Mouse (Mus musculus) adrenal gland, postnatal 36 days (tissue): Measurements from ENCODE around the gene Slc25a30. TPM values are rescaled to one million over a fixed set of nuclear protein-coding genes. Genes with fewer than 3 reads are reported as not detected.
"Not testable (repeated sequence)": the region's sequence is repeated elsewhere in the genome, so short reads cannot be mapped to it uniquely, and the experiment has no call there.

Experiments used
- DNase-seq, 2 experiments: peaks; one replicate each; pipeline ENCODE4 v3.0.0; 2021; ENCODE audit warnings: mixed read lengths in 1 of 2
- long read RNA-seq, 2 experiments: library from polyadenylated mRNA; stranded (forward); transcript quantifications; one replicate each; pipeline ENCODE4 v2.0.0; 2021; ENCODE audit warnings: borderline sequencing depth in 2 of 2
- total RNA-seq, 2 experiments: library from RNA; stranded (reverse); gene quantifications; 2 replicates each; pipeline ENCODE4 v1.2.3; 2021

Gene Slc25a30
- 100 to 1,000 TPM; 206 to 215 TPM for total RNA-seq
- long read RNA-seq, experiment 1, transcript Slc25a30-201 (10 exons, 3,588 nt): major isoform, 30 of 51 reads
- long read RNA-seq, experiment 1, partial matches to known transcripts: 6 of 51 reads
- long read RNA-seq, experiment 1, other reads (novel, unspliced or antisense): 15 of 51 reads
- long read RNA-seq, experiment 2, transcript Slc25a30-201 (10 exons, 3,588 nt): major isoform, 9 of 12 reads
- long read RNA-seq, experiment 2, partial matches to known transcripts: 1 of 12 reads
- long read RNA-seq, experiment 2, other reads (novel, unspliced or antisense): 2 of 12 reads

DNA sequence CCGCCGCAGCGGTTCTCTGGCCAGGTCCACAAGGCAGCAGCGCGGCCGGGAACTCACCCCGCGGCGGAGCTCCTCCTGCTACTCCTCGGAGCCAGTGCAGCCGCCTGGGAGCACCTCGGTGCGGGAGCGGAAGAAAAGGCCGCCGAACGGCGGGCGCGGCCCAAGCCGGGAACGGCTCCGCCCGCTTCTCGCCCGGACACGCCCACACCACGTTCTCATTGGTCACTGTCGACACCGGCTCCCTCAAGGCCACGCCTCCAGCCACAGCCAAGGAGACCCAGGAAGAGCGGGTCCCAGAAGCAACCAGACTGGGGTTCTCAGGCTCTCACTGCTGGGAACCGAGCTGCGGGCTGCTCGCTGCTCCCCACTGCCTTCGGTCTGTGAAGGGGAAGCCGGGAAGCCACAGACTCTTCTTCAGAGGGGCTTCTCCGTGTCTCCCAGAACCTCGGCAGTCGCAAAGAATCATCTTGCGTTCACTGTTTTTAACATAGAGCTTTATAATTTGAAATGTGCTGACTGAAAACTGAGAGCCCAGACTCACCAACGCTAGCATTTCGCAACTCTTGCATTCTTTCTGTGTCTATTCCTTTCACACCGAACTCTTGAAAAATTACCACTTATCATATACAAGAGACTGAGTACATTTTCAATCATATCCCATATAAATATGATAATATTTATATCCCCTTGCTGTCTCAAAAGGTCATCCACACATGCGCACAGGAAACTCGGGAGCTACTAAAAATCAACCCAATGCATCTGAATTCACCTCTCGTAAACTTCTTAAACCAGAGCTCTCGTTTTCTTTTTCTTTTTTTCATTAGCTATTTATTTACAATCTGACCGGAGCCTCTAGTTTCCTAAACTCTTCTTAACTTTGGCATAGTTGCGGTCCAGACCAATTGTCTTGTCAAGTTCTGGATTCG lies at the start of gene Slc25a30:
TSS of gene Slc25a30 (minus strand) at position 170 of the 926 bp plus-strand sequence.
- DNase-seq: peak; percentile 99

DNA sequence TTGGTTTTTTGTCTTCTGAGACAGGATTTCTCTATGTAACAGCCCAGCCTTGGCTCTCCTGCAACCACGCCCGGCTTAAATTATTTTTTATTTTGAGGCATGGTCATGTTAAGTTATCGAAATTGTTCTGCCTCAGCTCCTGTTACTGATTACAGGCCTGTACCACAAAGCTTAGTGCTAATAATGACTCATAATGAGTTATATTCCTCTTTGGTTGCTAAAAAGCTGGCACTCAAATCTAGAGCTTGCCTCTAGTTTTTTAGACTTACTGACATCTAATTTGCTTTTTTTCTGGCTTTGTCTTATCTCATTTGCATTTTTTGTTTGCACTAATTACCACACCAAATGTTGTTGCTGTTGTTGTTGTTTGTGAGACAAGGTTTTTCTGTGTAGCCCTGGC lies 49.7 kb upstream of the Slc25a30 start:
- DNase-seq: no peak

DNA sequence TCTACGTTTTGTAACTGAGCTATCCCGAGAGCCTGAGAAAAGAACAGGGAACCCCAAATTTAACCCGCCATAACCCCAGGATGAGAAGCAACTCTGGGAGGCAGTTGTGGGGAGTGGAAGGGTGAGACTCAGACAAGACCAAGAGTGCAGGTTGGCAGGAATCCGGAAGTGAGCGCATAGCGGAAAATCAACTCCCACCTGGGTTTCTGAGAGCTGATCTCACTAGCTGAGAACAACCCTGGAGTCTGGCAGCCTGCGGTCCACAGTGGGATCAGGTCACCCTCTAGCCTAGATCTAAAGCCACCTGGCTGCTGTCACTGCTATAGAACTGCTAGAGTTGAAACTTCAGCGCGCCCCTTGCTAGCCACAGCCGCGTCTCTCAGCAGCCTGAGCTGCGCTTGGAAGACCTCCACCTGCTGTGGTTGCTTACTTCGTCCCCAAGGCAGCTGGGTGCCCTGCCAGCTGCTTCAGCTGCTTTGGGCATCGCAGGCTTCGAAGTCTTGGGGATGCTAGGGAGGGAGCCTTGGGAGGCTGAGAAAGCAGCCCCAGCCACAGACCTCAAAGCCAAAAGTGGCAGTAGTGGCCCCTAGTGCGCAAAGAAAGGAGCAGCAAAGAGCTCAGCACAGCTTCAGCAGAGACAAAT lies 48.0 kb upstream of the Slc25a30 start:
- DNase-seq: peak; percentile 40 to 72

DNA sequence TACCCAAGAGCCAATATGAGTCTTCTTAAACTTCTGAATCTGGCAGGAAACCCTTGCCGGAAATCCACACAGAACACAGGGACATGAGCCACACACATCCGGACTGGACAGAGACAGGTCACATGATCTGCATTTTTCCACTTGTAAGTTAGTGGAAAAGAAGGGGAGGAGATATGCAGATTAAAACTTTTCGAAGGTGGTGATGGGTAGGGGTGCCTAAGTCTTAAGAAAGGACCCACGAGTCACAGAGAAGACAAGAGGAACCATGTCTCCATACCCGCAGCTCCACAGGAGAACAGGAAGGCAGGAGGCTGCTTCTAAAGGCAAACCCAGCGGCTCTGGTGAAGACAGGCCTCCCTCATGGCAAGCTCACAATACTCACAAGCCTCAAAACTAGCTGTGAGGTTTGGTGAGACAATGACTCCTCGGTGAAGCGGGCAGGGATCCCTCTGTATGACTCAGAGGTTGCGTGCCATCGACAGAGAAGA lies 47.5 kb upstream of the Slc25a30 start:
- peak; percentile 73 to 76 for DNase-seq

DNA sequence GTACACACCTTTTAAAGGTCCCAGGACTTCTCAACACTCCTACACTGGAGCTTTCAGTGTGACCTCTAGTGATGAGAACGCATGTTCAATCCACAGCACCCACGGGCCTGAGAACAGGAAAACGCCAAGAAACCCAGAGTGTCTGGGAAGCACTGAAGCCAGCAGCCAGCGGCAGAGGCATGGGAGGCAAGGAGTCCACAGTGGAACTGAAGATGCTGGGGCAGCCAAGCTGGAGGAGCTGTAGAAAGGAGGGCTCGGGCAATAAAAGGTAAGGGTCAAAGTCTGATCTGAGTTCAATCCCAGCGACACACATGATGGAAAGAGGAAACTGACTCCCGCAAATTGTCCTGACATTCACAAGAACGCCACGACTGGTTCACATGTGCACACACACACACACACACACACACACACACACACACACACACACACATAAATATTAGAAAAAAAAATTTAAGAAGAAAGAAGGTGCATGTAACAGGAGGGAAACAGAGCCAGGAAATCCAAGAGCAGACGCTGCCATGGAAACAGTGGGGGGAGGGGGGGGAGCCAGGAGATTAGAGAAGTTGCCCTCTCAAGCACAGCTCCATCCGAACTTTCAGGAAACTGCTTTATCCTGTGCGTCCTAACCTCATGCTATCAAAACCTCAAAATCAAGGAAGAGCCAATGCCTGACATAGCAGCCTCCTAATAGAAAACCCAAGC lies 46.9 kb upstream of the Slc25a30 start:
- peak in 1 of 2 experiments; percentile 30 for DNase-seq

DNA sequence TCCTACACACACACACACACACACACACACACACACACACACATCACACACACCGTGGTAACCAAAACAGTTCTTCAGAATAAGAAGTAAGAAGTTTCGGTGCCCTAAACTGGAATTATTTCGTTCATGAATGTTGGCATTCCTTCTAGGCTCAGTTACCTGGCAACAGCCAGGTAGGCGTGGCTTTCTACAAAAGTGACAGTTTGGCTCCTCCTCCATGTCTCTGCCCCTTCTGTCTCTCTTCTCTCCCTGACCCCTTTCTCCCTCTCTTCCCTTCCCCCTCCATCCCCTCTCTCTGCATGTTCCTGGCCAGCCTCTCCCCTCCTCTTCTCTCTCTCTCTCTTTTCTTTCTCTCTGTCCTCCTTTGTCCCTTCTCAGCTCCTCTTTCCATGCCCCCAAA lies 46.1 kb upstream of the Slc25a30 start:
- peak in 1 of 2 experiments; percentile 30 for DNase-seq

DNA sequence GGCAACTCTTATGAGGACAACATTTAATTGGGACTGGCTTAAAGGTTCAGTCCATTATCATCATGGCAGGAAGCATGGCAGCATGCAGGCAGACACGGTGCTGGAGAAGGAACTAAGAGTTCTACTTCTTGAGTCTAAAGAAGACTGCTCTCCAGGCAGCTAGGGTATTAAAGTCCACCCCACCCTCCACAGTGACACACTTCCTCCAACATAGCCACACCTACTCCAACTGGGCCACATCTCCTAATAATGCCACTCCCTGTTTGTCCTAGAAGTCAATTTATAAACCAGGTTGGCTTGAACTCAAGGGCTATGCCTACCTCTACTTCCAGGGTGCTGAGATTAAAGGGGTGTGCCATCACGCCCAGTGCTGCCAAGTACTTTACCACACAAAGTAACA lies 45.2 kb upstream of the Slc25a30 start:
- no peak for DNase-seq

DNA sequence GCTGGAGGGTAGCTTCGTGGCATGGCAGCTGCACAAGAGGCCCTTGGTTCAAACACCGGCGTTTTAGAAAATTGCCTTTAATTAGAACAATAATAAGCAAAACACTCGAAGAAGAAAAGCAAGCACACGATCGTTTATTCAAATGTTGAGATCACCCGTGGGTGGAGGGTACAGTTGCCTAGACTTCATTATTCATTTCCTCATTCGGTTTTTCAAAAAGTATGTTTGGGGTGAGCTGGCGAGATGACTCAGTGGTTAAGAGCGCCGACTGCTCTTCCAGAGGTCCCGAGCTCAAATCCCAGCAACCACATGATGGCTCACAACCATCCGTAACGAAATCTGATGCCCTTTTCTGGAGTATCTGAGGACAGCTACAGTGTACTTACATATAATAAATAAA lies 43.0 kb upstream of the Slc25a30 start:
- not testable (repeated sequence) for DNase-seq

DNA sequence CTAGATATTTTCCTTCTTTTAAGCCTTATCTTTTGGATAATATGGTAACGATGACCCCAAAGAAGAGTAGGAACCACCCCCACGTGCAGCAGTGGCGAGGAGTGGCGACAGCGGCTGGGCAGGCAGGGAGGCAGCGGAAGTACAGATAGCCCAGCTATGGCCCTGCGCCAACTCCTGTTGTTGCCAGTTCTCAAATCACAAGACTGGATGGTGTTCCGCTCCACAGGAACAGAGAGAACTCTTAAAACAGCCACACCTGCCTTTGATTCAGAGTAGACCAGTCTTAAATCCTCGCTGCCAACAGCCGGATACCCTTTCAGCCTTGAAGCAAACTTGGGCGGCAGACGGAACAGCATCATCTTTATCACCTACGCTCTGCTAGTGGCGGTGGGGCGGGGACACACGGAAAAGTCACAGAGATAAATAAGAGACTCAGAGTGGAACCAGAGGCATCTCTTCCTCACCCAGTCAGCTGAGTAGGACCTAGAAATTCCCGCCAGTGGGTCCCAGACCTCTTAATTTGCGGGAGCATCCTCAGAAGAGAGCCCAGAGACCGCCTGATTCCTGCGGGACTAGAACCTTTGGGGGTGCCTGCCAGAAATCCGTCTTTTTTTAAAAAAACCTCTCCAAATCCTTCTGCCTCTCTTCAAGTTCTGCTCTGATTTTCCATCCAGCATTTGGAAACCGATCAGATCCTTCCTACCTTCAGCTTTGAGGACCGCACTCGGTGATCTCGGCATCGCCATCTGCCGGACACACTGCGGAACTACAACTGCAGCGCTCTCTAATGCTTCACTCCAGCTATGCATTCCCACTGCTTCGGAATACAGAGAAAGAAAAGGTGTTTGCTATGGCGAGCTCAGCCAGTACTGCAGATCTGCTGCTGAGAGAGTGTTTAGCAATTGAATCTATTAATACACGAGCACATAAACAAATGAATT lies 42.3 kb upstream of the Slc25a30 start:
- DNase-seq: peak; percentile 90 to 92

DNA sequence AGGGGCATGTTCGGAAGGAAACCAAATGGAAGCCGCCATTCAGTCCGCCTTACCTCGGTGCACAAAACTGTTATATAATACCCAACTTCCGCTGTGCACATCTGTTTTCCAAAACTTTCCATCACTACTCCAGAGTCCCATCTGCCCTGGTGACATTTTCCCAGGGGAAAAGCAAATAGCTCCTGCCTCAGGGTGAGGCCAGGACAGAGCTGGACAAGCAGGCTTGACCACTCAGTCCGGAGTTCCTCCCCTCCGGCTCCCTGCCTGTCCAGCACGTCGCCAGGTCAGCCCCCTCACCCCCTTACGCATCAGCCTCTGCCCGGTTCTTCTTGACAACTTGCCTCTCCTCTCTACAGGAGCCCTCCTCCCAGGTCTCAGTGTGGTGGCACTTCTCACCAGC lies 41.4 kb upstream of the Slc25a30 start:
- no peak for DNase-seq

DNA sequence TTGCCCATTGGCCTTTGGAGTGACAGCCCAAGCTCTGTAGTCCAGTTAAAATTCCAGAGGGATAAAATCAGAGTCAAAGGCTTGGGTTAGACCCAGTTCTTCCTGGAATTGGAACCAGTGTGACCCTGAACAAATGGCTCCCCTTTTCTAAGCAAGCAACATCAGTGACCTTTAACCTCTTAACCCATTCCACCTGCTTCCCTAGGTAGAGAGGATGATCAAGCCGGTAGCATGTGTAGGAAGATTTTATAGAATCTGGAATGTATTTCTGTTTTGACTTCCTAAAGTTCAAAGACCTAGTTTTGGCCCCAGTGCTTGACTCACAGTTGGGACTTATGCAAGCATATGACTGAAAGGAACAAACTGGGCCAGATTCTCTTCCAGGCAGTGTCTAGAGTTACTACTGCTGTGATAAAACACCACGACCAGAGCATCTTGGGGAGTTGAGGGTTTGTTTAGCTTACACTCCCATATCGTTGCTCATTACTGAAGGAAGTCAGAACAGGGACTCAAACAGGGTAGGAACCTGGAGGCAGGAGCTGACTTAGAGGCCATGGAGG lies 40.1 kb upstream of the Slc25a30 start:
- no peak for DNase-seq

DNA sequence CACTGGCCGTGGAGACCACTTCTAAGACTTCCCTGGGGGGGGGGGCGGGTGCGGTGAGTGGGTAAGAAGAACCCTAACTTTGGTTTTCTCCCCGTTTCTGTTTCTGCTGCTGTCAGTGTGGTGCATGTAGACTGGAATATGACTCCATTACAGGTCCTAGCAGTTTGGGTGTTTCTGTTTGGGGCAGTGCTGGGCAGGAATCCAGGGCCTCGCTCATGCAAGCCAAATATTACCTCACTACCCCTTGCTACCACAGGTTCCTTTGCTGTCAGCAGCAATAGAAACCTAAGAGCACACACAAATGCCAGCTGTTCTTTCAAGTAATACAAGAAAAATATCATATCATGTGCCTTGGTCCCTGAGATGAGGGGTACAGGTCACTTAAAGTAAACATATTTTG lies 33.2 kb upstream of the Slc25a30 start:
- DNase-seq: peak; percentile 40 to 51

DNA sequence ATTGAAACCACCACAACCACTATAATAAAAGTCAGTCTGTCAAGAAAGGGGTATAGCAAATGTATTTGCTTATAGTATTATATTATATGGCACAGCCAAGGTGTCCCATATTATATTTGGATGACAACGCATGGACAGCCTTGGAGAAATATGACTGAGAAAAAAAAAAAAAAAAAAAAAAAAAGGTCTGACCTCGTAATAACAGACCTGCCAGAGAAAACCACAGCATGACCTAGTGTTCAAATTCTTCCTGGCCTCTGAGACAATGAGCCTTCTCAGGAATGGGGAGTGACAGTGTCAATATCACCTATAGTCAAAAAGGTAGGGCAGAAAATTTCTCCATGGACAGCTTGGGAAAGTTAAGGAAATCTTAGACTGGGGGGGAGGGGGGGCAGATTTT lies 32.5 kb upstream of the Slc25a30 start:
- no peak for DNase-seq

DNA sequence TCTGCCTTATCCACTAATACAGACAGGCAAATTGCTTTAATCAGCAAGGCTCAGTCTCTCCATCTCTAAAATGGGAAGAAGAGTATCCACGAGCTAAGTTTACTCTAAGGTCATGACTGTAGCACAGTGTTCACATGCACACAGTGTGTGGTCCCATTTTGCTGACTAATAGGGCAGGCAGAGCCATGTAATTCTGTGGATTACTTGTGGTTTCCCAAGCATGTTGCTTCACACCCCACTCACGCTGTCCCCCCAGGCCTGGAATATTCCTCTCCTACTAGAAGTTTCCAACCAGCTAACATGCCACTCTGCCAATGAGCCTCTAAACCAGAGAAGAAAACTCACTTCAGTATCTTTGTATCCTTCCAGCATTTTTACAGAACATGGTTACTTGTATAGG lies 31.7 kb upstream of the Slc25a30 start:
- DNase-seq: no peak

DNA sequence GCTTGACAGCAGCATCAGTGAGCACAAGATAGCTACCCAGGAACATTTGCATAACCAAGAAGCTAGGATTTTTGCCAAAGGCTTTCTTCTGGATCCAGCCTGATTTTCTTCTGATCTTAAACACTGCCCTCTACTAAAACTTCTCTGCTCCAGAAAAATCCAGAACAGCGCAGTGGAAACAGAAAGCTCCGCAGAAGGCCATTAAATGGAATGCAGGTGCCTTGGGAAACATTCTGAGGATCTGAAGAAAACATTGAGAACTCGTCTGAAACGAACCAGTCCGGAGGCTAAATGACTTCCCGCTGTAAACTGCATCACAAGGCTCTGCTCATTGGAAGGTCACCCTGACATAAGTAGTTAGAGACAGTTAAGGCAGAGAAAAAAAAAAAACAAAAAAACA lies 23.1 kb upstream of the Slc25a30 start:
- no peak for DNase-seq

DNA sequence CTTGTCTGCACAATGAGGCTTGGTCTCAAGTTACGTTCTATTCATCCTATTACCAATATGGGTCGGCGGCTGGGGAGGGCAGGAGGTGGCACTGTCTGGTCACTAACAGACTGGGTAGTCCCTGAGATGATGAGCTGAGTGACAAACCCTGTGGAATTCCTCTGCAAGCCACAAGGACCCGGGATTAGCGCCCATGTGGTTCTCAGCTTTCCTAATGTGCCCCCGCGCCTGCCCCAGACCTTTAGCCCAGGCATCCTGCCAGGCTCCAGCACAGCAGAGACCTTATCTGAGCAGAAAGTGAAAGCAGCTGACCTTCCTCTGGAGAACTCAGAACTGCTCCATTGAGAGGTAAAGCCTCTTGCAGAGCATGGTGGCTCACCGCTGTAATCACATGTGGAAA lies 21.0 kb upstream of the Slc25a30 start:
- DNase-seq: peak; percentile 87 to 88

DNA sequence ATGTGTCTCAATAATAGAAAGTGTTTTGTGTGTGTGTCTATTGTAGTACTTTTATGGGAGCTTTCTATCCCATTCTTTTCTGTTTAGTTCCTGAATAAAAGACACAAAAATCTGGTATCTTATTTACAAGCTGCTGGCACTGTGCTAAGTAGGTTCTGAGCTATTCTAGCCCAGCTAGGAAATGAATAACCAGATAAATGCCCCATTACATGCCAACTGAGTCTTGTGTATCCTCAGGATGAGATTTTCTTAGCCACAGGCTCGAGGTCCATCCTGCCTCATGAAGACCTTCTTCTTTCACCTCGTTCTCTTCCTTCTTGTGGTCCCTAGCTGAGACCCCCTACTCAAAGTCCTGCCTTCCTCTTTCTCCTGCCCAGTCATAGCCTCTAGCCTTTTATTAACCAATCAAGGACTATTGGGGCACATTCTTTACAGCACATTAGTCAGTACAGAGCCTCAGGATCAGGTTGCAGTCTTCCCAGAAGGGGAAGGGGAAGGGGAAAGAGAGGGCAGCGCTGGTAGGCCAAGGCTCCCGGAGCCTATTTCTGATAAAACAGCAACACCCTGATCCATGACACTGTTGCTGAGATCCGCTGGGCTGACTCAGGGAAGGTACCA lies 11.0 kb upstream of the Slc25a30 start:
- DNase-seq: no peak

DNA sequence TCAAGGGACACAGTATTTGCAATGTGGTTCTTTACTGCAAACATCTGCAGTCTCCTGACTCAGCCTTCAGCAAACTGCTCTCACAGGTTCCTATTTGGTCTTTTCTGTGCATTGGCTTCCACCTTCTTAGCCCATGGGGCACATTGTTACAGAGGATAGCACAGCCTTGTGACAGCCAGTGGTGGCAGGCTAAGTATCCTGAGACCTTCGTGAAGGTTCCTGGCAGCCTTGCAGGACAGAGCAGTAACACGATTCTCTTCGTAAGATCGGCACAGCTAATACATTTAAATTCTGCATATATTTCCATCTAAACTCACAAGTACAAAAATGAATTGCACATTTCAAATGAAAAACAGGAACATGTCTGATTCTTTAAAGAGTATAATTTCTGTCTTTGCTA lies 9.1 kb upstream of the Slc25a30 start:
- no peak for DNase-seq

DNA sequence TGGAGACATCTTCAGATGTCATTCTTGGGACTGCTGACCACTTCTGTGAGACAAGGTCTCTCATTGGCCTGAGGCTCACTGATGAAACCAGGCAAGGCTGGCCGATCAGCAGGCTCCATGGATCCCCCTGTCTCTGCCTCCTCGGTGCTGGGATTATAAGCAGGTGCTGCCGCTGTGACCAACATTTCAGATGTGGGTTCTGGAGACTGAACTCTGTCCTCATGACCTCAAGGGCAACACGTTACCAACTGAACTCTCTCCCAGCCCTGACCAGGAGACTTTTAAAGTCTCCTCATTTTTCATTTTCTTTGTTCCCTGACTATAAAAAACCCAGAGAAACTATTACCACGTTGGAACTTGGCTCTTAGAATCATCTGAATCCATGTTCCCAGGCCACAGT lies 7.9 kb upstream of the Slc25a30 start:
- DNase-seq: no peak

DNA sequence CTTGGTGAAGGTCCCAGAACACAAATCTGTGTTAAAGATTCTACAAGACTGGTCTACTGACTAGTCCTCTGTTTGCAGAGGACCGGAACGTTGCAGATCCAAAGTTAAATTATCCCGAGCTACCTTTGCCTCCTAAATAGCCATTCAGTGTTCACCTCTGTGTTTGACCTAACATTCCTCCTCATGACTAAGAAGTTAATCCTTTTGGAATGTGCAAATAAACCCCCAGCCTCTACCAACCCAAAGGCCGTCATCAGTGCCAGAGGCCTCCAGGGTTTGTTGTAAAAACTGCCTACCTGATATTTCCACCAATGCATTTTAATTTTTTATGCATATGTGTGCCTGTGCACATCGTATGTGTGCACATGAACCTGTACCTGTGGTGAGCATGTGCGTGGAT lies 7.5 kb upstream of the Slc25a30 start:
- no peak for DNase-seq
